Mouse (Mus musculus): Measurements from ENCODE around the gene Efcab10. TPM values are rescaled to one million over a fixed set of nuclear protein-coding genes. Genes with fewer than 3 reads are reported as not detected.

Gene Efcab10
- total RNA-seq, 1 experiment from 2014 or later: not detected

GRCm38 (mm10) chr12:33411580-33412151 is 17.0 kb downstream of the Efcab10 start:
- ATAC-seq (replicated peaks; ENCODE audit: insufficient number of reproducible peaks, low FRiP score, low TSS enrichment, poor library complexity, severe bottlenecking): 0 out of 2 replicates have a peak, but pooled peaks have one; percentile 31

GRCm38 (mm10) chr12:33424329-33424728 is 29.7 kb downstream of the Efcab10 start:
- ATAC-seq (replicated peaks; ENCODE audit: insufficient number of reproducible peaks, low FRiP score, low TSS enrichment, poor library complexity, severe bottlenecking): no peak

- no peak for ATAC-seq (replicated peaks; ENCODE audit: insufficient number of reproducible peaks, low FRiP score, low TSS enrichment, poor library complexity, severe bottlenecking)
These were observed 32.6 kb downstream of the Efcab10 start for GRCm38 (mm10) chr12:33427293-33427692.

- no peak for ATAC-seq (replicated peaks; ENCODE audit: insufficient number of reproducible peaks, low FRiP score, low TSS enrichment, poor library complexity, severe bottlenecking)
These were observed 33.1 kb downstream of the Efcab10 start for GRCm38 (mm10) chr12:33427726-33428125.

- peak; percentile 91 for ATAC-seq (replicated peaks; ENCODE audit: insufficient number of reproducible peaks, low FRiP score, low TSS enrichment, poor library complexity, severe bottlenecking)
These were observed 34.9 kb downstream of the Efcab10 start, which contains the start of gene Twistnb for GRCm38 (mm10) chr12:33429387-33430160. Gene Twistnb (plus strand): TSS chr12:33429635.

- ATAC-seq (replicated peaks; ENCODE audit: insufficient number of reproducible peaks, low FRiP score, low TSS enrichment, poor library complexity, severe bottlenecking): peak; percentile 81
These were observed 39.2 kb downstream of the Efcab10 start for GRCm38 (mm10) chr12:33433812-33434211.

GRCm38 (mm10) chr12:33434758-33435157 is 40.1 kb downstream of the Efcab10 start:
- ATAC-seq (replicated peaks; ENCODE audit: insufficient number of reproducible peaks, low FRiP score, low TSS enrichment, poor library complexity, severe bottlenecking): peak; percentile 40; the same call in 1 of the 2 replicates

Other genes starting within 250 kb of the Efcab10 start
- 46.2 to 73.7 TPM (median 53.1 TPM) in 3 replicates for gene Atxn7l1, start 247.2 kb upstream of the Efcab10 start, total RNA-seq (2017)
- 49.9 to 65.7 TPM (median 62.9 TPM) in 3 replicates for gene Twistnb, start 34.8 kb downstream of the Efcab10 start, total RNA-seq (2017)

Measured in monocyte, adult 5-6 weeks (primary cell).